Mouse (Mus musculus) lung, embryonic 15.5 days (tissue): ENCODE results near the gene Prim2. TPM values are rescaled to one million over a fixed set of nuclear protein-coding genes. Genes with fewer than 3 reads are reported as not detected.
"Not testable (repeated sequence)": the region's sequence is repeated elsewhere in the genome, so short reads cannot be mapped to it uniquely, and the experiment has no call there.

ENCODE experiments used
- ATAC-seq: fragments of 200-750 bp; cut with Nextera tagmentation; 2 replicates; pipeline ENCODE4 v1.8.0; 2017; ENCODE audit warnings: moderate number of reproducible peaks, borderline replicate concordance; ENCODE audit not compliant: low FRiP score, low TSS enrichment; ENCODE audit errors: extremely low read depth
- H3K27ac ChIP-seq: fragments of 300-500 bp; sonication (generic); 2 replicates; pipeline ENCODE4 v1.5.1; 2015; ENCODE audit warnings: moderate library complexity, mild to moderate bottlenecking, inconsistent platforms
- H3K27me3 ChIP-seq: fragments of 300-500 bp; sonication (generic); 2 replicates; pipeline ENCODE4 v1.6.1; 2015; ENCODE audit warnings: inconsistent platforms
- H3K36me3 ChIP-seq: fragments of 300-500 bp; sonication (generic); 2 replicates; pipeline ENCODE4 v1.6.1; 2015; ENCODE audit warnings: inconsistent platforms
- H3K4me1 ChIP-seq: fragments of 300-500 bp; sonication (generic); 2 replicates; pipeline ENCODE4 v1.6.1; 2015; ENCODE audit warnings: inconsistent platforms
- H3K4me2 ChIP-seq: fragments of 300-500 bp; sonication (generic); 2 replicates; pipeline ENCODE4 v1.6.1; 2015; ENCODE audit warnings: inconsistent platforms, mild to moderate bottlenecking, moderate library complexity
- H3K4me3 ChIP-seq: fragments of 300-500 bp; sonication (generic); 2 replicates; pipeline ENCODE4 v1.5.1; 2015; ENCODE audit warnings: mild to moderate bottlenecking, inconsistent platforms
- H3K9ac ChIP-seq: fragments of 300-500 bp; sonication (generic); 2 replicates; pipeline ENCODE4 v1.6.1; 2015; ENCODE audit warnings: inconsistent platforms
- H3K9me3 ChIP-seq: fragments of 300-500 bp; sonication (generic); 2 replicates; pipeline ENCODE4 v1.6.1; 2016; ENCODE audit warnings: inconsistent platforms
- WGBS: fragments of 180-500 bp; shearing (Covaris S2); methylation state at CpG from one replicate; pipeline ENCODE4 v1.1.7; 2015; 5-methylcytosine and 5-hydroxymethylcytosine counted together
- polyA plus RNA-seq: library from polyadenylated mRNA; unstranded; fragments of >200 nt; fragmentation: Nextera tagmentation; extraction: Ambion mirVana; gene quantifications from 2 replicates; pipeline ENCODE4 v1.2.1, GENCODE M21; 2015

Gene Prim2
- polyA plus RNA-seq, 1 experiment from 2014 or later: 45.1 TPM

DNA sequence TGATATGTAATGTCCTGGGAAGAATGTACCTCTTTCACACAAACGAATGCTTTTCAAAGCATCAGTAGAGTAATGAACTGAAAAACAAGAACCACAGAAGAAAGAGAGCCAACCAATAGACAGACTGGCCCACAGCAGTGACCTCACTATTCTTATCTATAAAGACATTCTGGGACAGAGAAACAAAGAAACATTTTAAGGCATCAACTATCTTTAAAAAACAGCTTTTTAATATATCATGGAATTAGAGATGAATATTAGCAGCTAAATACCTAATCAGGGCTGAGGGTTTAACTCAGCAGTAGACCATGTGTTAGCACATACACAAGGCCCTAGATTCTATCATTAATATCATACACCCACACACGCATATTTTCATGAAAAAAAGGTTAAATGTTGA is 42.5 kb downstream of the Prim2 start:
- peaks cover 18% of the 10 kb centered on the region for H3K36me3 ChIP-seq
- H3K9me3 ChIP-seq: no peaks in the 10 kb centered on the region
- H3K9ac ChIP-seq: no peak overlapping the region
- no peaks in the 10 kb centered on the region for H3K27me3 ChIP-seq
- no peaks in the 10 kb centered on the region for H3K4me1 ChIP-seq
- H3K27ac ChIP-seq: no peak overlapping the region
- ATAC-seq: no peak
- 81% methylated on average over 2 of the region's 2 CpGs for WGBS
- no peak overlapping the region for H3K4me3 ChIP-seq
- no peak overlapping the region for H3K4me2 ChIP-seq

DNA sequence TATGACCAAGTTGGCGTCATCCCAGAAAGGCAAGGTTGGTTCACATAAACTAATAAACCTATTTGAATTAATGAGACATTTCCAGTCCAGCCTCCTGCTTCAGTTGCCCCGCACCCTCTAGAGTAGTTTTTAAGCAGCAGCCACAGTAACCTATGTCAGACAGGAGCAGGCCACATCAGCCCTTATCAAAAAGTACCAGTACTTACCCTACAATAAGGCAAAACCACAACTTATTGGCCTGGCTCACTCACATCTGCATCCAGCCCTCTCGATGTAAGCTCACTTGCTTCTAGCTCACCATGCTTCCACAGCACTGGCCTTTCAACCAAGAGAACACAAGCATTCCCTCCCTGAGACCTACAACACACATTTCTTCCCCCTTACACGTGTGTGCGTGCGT is 44.7 kb downstream of the Prim2 start:
- Histone ChIP-seq H3K27me3 (no peaks in the 10 kb centered on the region), H3K4me2 (no peak overlapping the region), H3K27ac (no peak overlapping the region), H3K9me3 (no peaks in the 10 kb centered on the region), H3K4me3 (no peak overlapping the region), H3K4me1 (no peaks in the 10 kb centered on the region), H3K36me3 (peaks cover 14% of the 10 kb centered on the region), H3K9ac (no peak overlapping the region)
- 93% methylated on average over 6 of the region's 6 CpGs for WGBS
- ATAC-seq: no peak

DNA sequence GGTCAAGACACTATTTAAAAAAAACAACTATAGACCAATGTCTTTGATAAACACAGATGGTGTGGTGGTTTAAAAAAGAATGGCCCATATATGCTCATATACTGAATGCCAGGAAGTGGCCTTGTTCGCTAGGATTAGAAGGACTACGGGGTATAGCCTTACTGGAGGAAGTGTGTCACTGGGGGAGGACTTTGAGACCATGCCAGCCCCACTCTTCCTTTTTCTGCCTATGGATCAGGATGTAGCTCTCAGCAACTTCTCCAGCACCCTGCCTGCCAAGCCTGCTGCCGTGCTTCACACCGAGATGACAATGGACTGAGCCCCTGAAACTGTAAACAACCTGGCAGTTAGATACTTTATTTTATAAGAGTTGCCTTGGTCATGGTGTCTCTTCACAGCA is 45.2 kb downstream of the Prim2 start:
- ATAC-seq: no peak
- Histone ChIP-seq H3K27ac (no peak overlapping the region), H3K9ac (no peak overlapping the region), H3K9me3 (no peaks in the 10 kb centered on the region), H3K27me3 (no peaks in the 10 kb centered on the region), H3K4me2 (no peak overlapping the region), H3K4me1 (no peaks in the 10 kb centered on the region), H3K36me3 (peaks cover 13% of the 10 kb centered on the region; the same call in 1 of the 2 replicates), H3K4me3 (no peak overlapping the region)
- WGBS: 62% methylated on average over 4 of the region's 4 CpGs

DNA sequence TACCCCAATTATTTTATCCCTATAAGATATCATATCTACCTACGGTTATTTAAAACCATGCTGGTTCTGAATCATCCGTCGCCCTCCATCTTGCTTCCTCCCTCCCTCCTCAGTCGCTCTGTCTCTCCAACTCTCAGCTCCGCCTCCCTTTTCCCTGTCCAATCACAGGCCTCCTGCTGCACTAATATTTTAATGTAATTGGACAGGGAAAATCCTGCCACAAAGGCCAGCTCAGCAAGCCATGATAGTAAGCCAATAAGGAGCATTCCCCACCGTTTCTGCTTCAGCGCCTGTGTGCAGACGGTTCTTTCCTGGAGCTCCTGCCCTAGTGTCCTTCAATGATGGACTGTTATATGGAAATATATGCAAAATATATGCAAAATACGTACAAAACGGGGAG is 47.8 kb downstream of the Prim2 start:
- Histone ChIP-seq H3K27me3 (no peaks in the 10 kb centered on the region), H3K9me3 (no peaks in the 10 kb centered on the region), H3K4me3 (no peak overlapping the region), H3K9ac (no peak overlapping the region), H3K27ac (no peak overlapping the region), H3K36me3 (peaks cover 10% of the 10 kb centered on the region; the same call in 1 of the 2 replicates), H3K4me2 (no peak overlapping the region), H3K4me1 (no peaks in the 10 kb centered on the region)
- no peak for ATAC-seq
- WGBS: 91% methylated on average over 10 of the region's 10 CpGs

- H3K27ac ChIP-seq: no peak overlapping the region
- peaks cover 7% of the 10 kb centered on the region; the same call in 1 of the 2 replicates for H3K36me3 ChIP-seq
- no peaks in the 10 kb centered on the region for H3K27me3 ChIP-seq
- WGBS: 86% methylated on average over 9 of the region's 9 CpGs
- H3K9me3 ChIP-seq: no peaks in the 10 kb centered on the region
- H3K4me3 ChIP-seq: no peak overlapping the region
- no peak overlapping the region for H3K9ac ChIP-seq
- no peak for ATAC-seq
- no peaks in the 10 kb centered on the region for H3K4me1 ChIP-seq
- H3K4me2 ChIP-seq: no peak overlapping the region
Measured at GRCm38 (mm10) chr1:33620091-33620788, 49.4 kb downstream of the Prim2 start.

DNA sequence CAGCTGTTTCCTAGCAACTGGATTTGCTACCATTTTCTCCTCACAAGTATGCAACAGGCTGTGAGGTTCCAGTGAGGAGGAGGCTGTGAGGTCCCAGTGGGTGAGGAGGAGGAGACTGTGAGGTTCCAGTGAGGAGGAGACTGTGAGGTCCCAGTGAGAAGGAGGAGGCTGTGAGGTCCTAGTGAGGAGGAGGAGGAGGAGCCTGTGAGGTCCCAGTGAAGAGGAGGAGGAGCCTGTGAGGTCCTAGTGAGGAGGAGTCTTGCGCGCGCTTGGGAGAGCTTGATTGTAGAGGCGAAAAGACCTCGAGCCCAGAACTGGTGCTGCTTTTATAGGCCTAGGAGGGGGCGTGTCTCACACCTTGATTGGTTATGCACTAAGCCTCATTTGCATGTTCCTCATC is 53.0 kb downstream of the Prim2 start:
- 91% methylated on average over 5 of the region's 6 CpGs for WGBS
- H3K36me3 ChIP-seq, ATAC-seq, H3K4me3 ChIP-seq, H3K27ac ChIP-seq, H3K9ac ChIP-seq, H3K27me3 ChIP-seq, H3K9me3 ChIP-seq, H3K4me1 ChIP-seq, H3K4me2 ChIP-seq: not testable (repeated sequence)

- ATAC-seq: no peak
- WGBS: 53% methylated on average over 1 of the region's 1 CpGs
Measured at GRCm38 (mm10) chr1:33612100-33612499, 57.5 kb downstream of the Prim2 start.

DNA sequence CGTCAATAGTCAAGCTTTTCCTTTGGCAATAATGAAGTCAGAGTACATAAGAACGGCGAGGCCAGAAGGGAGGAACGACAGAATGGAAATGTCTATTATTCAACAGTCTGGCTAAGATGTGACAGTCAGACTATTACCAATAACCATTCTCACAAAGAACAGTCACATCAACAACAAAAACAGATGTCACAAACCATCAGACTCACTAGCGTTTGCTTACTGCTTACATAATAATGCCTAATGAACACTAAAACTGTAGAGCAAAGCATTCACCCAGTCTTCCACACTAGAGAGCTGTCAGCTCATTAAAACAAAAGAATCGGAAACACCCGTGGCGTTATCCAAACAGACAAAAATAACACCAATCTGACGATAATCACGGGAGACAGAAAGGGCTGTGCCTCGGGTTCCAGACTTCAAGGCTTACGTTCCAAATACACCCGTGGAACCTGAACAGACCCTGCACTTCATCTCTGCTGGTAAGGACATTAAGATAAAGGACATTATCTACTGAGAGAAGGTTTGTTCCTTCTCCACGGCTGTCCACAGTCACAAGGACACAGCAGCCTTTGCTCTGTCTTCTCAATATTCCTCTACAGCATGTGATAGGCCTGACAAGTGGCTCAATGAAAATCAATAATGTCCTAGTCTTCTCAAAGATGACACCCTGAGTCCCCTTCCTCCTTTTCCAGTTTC is 59.4 kb downstream of the Prim2 start:
- no peak for ATAC-seq
- 59% methylated on average over 14 of the region's 14 CpGs for WGBS

More at GRCm38 (mm10) chr1:33612100-33612499, 57.5 kb downstream of the Prim2 start:
- H3K9ac ChIP-seq: no peak overlapping the region
- no peaks in the 10 kb centered on the region for H3K36me3 ChIP-seq
- H3K4me3 ChIP-seq: no peak overlapping the region
- H3K27ac ChIP-seq: no peak overlapping the region
- H3K4me2 ChIP-seq: no peak overlapping the region
- H3K9me3 ChIP-seq: no peaks in the 10 kb centered on the region
- H3K27me3 ChIP-seq: no peaks in the 10 kb centered on the region
- 0 out of 2 replicates have a peak, but pooled peaks cover 2% of the 10 kb centered on the region for H3K4me1 ChIP-seq

GRCm38 (mm10) chr1:33608133-33608532 is 61.5 kb downstream of the Prim2 start:
- Histone ChIP-seq H3K4me1 (0 out of 2 replicates have a peak, but pooled peaks cover 2% of the 10 kb centered on the region), H3K27me3 (no peaks in the 10 kb centered on the region), H3K9ac (no peak overlapping the region), H3K27ac (no peak overlapping the region), H3K4me3 (no peak overlapping the region), H3K36me3 (no peaks in the 10 kb centered on the region), H3K9me3 (no peaks in the 10 kb centered on the region), H3K4me2 (no peak overlapping the region)
- WGBS: 42% methylated on average over 2 of the region's 2 CpGs
- no peak for ATAC-seq

More for the DNA sequence above, 59.4 kb downstream of the Prim2 start:
- Histone ChIP-seq H3K36me3 (no peaks in the 10 kb centered on the region), H3K27me3 (no peaks in the 10 kb centered on the region), H3K4me1 (0 out of 2 replicates have a peak, but pooled peaks cover 2% of the 10 kb centered on the region), H3K27ac (no peak overlapping the region), H3K9me3 (no peaks in the 10 kb centered on the region), H3K4me2 (no peak overlapping the region), H3K4me3 (no peak overlapping the region), H3K9ac (no peak overlapping the region)

DNA sequence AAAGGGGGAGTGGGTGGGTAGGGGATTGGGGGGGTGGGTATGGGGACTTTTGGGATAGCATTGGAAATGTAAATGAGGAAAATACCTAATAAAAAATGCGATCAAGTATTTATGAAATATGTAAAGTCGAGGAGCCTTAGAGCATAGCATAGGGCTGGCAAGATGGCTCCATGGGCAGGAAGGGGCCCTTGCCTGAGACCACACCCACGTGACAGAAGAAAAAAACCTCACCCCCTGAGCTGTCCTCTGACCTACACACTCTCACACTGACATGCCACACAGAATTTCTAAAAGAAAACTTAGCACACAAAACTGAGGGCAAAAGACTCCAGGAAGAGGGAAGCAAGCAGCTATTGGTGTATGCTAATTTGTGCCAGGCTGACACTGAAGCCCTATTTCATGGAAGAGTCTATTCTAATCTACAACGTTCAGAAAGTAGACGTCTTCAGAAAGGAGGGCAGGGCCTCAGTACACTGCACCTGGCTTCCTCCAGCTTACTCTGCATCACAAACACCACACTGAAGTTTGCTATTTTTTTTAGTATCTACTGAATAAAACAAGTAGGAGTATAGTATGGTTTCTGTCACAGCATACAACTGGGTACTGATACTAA is 65.4 kb downstream of the Prim2 start:
- H3K4me3 ChIP-seq: no peak overlapping the region
- no peak overlapping the region for H3K9ac ChIP-seq
- no peak overlapping the region for H3K27ac ChIP-seq
- H3K4me1 ChIP-seq: 0 out of 2 replicates have a peak, but pooled peaks cover 2% of the 10 kb centered on the region
- no peak for ATAC-seq
- no peaks in the 10 kb centered on the region for H3K36me3 ChIP-seq
- no peaks in the 10 kb centered on the region for H3K27me3 ChIP-seq
- WGBS: 86% methylated on average over 5 of the region's 5 CpGs
- H3K4me2 ChIP-seq: no peak overlapping the region
- H3K9me3 ChIP-seq: no peaks in the 10 kb centered on the region

GRCm38 (mm10) chr1:33599698-33600097 is 69.9 kb downstream of the Prim2 start:
- Histone ChIP-seq H3K9me3 (no peaks in the 10 kb centered on the region), H3K4me2 (no peak overlapping the region), H3K9ac (no peak overlapping the region), H3K36me3 (no peaks in the 10 kb centered on the region; the same call in 1 of the 2 replicates), H3K4me3 (no peak overlapping the region), H3K27ac (no peak overlapping the region), H3K4me1 (no peaks in the 10 kb centered on the region), H3K27me3 (no peaks in the 10 kb centered on the region)
- WGBS: 86% methylated on average over 3 of the region's 3 CpGs
- ATAC-seq: no peak
